Mouse (Mus musculus) fat pad, adult 2 months (tissue): ENCODE data around the gene Runx2.

Source experiments
- DNase-seq: peaks from one replicate; pipeline ENCODE4 v3.0.0-alpha.2; 2011; ENCODE audit warnings: low read depth, low spot score; ENCODE audit errors: extremely low read depth

Runx2 gene

DNA sequence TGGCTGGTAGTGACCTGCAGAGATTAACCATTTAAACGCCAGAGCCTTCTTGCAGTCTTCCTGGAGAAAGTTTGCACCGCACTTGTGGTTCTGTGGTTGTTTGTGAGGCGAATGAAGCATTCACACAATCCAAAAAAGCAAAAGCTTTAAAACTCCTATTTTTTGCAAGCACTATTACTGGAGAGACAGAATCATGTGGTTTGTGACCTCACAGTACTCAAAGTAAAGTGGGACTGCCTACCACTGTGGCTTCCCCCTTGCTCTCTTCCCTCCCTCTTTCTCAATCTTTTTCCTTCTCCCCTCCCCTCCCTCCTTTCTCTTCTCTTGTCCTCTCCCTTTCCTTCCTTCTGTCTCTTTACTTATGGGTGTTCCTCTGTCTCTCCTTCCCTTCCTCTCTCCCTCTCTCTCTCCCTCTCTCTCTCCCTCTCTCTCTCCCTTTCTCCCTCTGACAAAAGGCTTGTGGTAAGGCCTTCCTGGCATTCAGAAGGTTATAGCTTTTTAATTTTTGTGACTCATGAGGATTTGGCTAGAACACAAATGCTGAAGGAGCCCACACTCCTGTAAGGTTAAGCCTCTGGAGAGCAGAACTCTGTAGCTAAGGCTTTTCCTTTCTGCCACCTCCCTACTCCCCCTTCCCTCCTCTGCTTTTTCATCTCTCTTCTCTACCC, at the start of gene Runx2:
Gene Runx2, minus strand, starts transcription at position 290 of the 668 bp plus-strand sequence.
- DNase-seq, result no peak

DNA sequence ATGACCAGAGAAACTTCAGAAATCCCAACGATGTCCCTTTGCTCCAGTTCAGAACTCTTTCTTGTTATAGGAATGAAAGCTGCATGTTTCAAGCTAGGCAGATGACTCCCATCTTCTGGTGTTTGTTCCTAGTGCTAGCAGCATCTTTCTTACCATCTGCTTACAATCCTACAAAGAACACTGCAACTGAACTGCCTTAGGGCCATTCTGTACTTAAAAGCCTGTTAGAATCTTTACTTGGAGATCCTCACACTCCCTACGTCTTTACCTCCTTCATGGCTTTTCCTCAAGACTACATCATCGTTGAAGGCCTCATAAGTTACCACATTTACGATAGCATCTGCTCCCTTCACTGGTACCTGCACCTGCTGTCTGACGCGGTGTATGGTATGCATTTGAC, 48.6 kb upstream of the Runx2 start:
- DNase-seq, result no peak

DNA sequence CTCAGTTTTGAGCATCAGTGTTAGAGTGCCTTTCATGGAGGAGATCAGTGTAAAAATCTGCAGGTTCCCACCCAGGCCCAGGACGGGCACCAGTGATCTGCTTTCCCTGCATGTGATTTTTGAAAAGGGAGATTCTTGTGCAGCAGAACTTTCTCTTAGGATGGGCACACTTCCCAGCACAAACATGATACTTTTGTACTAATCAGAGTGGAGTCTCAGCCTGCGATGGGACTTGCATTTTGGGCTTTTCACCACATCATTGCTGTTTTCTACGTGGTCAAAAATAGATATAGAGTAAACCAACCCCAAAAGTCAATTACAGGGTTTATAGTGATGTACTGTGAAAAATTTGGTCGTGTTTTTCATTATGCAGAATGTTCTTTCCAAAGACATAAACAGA, 27.6 kb upstream of the Runx2 start:
- DNase-seq, result no peak

DNA sequence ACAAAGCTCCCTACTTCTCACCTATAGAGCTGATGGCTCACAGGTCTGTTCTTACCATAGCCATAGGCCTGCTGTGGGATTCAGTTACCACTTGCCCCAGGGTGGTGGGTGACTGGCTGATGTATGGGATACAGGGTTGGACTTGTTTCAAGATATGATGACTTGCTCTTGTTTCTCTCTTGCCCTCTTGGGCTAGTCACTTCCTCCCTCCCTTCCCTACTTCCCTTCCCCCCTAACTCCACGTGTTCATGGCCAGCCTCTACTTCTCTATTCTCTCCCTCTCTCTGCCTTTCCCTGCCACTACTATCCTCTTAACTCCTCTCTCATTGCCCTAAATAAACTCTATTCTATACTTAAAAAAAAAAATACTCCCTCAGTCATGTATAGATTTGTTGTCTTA, 16.6 kb upstream of the Runx2 start:
- no peak for DNase-seq

DNA sequence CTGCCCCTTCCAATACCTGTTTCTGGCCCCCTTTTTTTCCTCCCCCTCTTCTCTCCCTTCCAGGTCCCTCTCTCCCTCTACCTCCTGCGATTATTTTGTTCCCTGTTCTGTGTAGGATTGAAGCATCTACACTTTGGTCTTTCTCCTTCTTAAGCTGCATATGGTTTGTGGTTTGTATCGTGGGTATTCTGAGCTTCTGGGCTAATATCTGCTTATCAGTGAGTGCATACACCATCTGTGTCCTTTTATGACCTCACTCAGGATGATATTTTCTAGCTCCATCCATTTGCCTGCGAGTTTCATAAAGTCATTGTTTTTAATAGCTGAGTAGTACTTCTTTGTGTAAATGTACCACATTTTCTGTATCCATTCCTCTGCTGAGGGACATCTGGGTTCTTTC, 15.0 kb upstream of the Runx2 start:
- DNase-seq, result no peak

DNA sequence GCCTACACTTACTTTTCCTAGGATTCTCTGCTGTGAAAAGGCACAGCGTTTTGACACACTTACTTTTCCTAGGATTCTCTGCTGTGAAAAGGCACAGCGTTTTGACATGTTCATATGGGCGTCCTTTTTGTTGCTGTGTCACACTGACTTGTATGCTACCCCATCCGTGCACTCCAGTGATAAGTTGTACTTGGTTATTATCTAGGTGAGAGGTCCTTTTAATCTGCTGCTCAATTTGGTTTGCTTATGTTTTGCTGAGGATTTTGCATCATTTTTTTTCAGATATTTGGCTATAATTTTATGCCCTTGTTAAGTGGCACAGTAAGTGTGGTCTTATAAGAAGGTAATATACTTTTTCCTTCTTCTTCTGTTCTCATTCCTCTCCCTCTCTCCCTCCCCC, 13.4 kb upstream of the Runx2 start:
- DNase-seq, result no peak

DNA sequence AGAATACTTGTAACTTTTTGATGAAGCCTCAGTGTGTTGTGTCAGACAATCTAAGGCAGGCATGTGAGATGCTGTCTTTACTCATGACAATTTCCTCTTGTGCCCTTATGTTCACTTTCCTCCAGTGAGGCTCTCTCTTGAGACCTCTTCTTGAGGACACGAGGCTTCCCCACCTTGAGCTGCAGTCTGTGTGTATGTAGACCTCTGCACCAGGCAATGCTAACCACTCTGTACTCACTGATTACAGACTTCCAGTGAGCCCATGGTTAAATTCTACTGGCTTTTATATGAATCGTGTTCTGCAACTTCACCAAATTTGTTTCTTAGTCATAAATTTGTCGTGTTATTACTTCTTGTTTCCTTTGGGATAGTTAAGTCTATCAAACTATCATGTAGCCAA, 12.5 kb upstream of the Runx2 start:
- no peak for DNase-seq

DNA sequence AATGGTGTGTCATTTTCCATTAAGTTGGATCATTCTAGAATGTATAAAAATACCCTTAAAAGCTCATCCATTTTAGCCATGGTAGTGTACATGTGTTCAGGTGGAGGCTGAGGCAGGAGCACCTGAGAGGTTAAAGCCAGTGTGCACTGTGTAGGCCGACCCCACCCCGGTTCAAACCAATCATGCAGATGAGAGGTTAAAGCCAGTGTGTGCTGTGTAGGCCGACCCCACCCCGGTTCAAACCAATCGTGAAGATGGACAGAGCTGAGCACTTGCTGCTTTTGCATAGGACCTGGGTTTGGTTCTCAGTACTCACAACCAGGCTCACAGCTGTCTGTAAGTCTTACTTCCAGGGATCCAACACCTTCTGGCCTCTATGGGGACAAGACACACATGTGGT, 7.3 kb upstream of the Runx2 start:
- no peak for DNase-seq

DNA sequence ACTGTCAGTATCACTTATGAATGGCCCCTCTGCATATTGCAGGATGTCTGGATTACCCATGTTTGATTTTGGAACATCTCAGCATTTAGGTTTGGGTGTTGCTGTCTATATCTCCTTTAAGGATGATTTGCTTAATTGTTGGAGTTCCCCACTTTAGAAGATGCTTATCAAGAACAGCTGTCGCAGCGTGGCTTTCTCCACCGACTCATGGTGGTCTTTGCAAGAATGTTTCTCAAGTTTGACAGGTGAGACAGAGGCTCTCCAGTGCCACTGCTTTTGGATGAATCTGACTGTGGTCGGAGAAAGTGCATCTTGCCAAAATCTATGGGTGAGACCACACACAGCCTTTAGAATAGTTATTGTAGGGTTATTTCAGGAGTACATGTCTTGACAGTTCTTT, 5.2 kb upstream of the Runx2 start:
- no peak for DNase-seq

DNA sequence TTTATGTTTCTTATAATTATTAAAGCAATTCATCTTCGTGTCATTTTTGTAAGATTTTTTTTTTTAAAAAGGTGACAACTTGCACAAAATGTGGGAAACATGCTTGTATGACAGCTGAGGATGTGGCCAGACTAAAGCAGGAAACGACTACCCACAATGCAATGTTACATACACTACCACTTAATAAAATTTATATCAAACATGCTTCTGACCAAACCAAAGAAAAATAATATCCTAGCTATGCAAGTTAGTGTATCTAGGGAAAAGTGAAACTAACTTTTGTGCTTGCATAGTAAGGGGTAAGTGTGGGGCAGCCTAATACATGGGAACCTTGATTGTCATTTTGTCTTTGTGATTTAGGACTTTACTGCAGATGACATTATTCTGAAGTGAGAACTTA, 4.2 kb upstream of the Runx2 start:
- DNase-seq, result no peak

DNA sequence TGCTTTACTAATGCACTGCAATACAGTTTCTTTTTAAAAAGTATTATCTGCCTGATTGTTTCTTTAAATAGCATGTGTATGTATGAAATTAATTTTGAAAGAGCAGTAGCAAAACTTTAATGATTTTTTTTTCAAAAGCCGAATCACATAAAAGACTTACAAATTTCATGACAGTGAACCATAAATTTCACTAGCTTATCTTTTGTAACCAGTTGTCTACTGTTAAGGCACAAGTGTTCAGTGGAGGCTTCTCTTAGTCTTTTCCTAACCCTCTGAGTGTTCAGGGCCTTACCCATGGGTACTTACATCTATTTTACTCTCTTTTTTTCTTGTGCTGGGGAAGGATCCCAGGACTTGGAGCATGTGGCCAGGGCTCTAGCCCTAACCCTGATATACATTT, 7.6 kb downstream of the Runx2 start:
- no peak for DNase-seq

DNA sequence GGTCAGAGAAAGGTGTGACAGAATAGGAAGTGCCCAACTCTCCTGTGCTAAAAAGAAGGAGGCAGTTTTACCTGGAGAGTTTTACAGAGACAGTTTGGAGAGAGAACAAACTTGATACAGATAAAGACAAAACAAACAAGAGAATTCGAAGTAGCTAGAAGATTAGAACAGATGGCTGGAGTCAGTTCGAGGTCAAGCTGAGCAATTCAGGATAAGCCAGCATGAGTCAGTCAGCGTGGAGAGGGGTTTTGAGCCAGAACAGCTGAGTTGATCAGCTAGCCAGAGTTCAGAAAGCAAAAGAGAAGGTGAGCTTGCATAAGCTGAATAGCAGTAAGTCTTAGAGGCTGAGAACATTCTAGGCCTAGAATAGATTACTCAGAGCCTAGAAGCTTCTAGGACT, 17.3 kb downstream of the Runx2 start:
- DNase-seq, result no peak

DNA sequence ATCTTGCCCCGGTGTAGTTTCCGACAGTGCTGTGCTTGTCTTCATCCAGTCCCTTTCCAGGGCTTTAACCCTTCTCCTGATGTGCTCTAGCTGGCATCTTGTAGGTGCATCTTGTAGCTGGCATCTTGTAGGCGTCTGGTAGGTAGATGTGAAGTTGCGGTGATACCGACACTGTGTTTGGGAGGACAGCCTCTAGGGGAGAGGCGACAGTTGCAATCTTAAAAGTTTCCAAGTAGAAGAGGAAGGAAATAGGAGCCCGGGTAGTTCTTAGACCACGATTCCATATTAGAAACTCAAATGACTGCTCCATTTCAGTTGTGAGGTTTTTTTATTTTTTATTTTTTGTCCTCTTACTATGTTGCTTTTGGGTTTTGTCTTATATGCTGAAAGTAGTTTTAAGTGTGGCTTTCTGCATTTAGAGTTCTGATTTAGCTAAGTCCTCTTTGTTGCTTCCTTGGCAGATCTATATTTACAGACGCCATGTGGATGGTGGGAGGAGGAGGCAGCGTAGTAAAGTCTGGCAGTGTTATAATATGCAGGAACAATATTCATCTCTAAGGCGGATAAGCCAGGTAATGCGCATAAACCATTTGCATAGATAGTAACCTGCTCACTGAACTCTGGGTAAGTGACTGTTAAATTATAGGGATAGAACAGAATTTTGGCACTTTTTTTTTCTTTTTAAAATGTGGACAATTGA, 22.2 kb downstream of the Runx2 start:
- DNase-seq, result no peak

DNA sequence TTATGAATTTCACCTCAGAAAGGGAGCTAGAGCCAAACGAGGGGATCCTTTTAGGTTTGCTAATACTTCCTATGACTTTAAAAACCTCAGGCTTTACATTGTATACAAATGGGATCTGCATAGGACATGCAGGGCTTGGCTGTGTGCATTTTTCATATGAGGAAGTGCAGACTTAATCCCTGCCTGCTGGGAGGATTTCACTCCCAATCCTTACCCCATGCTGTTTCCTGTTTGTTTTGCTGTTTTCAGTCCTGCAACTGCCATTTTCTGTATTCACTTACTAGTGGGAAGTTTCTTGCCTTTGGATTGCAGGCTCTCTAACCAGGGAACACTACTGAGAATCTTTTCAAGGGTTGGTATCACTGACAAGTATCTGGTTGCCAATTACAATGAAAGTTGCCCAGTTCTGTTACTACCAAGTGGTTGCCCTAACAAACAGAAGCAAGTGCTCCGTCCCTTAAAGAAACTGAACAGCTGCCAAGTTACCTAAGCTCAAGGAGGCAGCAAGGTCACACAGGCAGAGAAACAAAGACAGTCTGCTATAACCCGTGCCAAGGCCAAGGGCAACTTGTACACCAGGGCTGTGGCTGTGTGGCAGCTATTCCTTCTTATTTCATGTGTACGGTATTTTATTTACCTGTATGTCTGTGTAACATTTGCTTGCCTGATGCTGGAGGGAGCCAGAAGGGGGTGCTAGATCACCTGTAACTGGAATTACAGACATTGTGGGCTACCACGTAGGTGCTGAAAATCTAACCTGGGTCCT, 25.4 kb downstream of the Runx2 start:
- DNase-seq, result no peak

DNA sequence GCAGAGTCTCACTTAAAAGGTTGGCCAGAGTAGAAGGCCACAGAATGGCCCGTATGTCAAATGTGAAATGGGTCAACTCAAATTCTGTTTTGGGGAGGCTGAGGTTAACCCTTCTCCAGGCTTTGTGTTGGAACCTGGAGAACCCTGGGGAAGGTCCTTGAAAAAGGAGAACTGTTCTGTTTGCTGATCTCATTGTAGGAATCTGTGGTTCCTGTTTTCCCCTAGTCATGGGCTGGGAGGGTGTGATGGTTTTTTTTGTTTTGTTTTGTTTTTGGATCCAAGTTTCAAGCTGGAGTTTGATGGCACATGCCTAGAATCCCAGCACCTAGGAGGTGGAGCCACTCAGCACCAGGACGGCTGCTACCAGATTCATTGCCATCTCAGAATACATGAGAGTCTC, 31.5 kb downstream of the Runx2 start:
- DNase-seq, result no peak

DNA sequence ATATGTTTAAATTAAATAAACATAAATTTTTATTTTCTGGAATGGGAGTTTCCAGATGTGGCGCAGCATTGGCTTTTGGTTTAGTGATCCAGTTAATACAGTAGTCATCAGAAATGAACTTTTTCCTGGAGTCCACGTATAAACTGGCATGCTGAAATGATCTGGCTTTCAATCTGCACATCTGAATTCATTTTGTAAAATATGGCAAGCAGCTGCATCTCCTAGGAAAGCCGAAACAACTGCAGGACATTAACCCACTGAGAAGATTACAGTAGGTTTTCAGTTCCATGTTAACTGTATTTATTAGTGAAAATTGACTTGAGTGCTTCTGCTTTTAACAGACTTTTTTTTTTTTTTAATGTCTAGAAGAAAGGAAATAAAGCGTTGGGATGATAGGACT, 32.2 kb downstream of the Runx2 start:
- no peak for DNase-seq

DNA sequence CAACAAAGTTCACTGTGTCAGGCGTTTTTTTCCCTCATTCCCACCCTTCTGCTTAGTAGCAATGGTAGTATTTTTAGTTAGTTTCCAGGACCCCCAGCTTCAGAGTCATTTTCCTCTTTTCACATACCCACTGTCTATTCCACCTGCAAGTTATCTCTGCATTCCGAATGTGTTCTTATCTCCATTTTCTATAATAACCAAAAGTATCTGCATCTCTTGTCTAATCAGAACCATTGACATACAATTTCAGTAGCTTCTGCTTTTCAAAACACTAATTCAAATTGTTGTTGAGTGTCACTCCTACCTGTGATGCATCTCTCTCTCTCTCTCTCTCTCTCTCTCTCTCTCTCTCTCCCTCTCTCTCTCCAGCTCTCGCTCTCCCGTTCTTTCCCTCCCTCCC, 34.2 kb downstream of the Runx2 start:
- DNase-seq, result no peak

DNA sequence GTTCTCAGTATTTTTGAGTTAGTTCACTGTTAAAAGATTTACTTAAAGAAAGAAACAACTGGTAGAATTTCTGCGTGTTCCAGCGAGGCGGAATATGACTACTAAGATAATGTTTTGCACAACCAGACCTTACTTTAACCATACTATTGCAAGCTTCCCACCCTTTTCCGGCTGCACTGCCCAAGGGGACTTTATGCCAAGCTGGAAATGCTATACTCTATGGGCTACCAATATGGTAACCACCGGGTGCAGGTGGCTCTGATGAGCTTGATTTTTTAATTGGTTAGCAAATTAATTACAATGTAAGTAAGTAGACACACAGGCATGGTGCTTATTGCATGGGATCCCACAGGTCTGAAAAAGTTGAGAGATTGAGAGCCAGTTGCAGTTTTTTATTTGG, 36.5 kb downstream of the Runx2 start:
- DNase-seq, result no peak

DNA sequence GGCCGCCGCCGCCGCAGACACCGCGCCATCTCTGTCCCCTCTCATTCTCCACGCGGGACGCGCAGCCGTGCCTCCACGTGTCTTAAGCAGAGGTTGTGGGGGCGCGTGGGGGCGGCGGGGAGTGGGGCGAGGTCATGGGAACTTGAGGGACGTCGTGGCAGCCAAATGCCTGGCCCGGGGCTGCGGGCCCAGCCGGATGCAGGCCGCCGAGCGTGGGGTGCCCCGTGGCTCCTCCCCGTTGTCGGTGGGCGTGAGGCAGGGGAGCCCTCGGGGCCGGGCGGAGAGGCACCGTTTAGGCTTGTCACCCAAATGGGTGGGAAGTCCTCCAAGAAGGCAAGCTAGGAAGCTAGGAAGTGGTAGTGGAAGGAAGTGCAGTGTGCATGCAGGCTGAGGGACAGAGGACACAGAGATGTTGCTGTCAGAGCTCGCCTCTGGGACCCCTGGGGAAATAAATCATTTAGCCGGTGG, 37.2 kb downstream of the Runx2 start:
- no peak for DNase-seq

DNA sequence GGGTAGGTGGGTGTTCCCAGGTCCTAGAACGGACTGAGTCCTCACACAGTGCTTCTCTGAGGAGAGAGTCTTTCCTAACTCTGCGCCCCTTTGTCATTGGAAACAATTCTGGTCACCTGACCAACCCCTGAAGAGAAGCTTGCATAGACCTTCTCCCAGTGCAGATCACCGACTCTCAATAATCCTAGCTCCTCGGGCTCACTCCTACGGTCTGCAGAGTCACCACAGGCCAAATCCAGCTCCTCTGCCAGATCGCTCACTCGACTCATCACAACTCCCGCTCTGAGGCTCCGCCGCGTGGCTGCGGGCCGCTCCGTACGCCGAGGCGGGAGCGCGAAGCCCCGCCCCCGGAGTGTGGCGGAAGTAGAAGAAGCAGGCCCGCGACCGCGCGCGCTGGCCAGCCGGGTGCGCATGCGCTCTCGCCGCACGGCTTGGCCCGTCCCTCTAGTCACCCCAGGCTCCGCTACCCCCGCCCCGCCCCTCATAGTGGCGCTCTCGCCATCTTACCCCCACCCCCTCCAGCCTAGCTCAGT, 37.8 kb downstream of the Runx2 start, which contains the start of gene Supt3:
Gene Supt3, plus strand, starts transcription at position 415 of the 533 bp plus-strand sequence.
- peak; percentile 36 for DNase-seq

DNA sequence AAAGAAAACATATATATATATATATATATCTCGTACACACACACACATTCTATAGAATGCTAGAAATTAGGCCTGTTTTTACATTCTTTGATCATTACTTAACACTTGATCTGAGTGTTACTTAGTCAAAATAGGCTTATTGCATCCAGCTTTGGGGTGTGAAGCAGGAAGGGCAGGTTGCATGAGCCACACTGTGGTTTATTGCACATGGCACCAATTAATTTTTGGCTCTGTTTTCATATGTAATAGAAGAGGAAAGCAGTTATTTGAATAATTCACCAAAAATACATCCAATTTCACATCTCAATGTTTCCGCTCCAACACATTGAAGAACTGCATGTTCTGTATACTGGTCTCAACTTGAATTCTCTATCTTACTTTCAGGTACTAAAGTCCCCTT, 42.0 kb downstream of the Runx2 start:
- DNase-seq, result no peak

DNA sequence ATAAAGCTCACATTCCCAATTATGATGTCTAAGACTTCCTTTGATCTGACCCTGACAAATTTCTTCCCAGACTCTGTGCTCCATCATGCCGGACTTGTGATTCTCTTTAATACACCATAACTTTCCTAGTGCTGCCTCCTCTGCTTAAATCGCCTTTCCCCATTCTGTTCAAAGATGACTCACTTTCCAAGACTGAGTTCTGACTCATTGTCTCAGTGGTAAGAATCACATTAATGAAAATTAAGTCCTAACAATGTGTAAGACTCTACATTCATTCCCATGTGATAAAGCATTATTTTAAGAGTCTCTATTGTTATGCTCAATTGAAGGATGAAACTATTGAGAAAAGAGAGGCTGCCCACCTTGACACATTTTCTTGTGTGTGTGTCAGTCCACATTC, 43.7 kb downstream of the Runx2 start:
- no peak for DNase-seq
